Mouse (Mus musculus) stomach, postnatal 0 days (tissue): ENCODE measurements at regions not wholly inside any gene's neighbourhood (a gene's known extent, or its start where the extent isn't known, plus 50 kb on each side); places are given as distances from the start of the nearest gene placed in this dataset.

Experiments
- CTCF ChIP-seq: IDR thresholded peaks from 2 replicates; pipeline ENCODE4 v1.5.1; 2016; ENCODE audit warnings: antibody characterized with exemption, low read depth, mild to moderate bottlenecking, moderate library complexity
- EP300 ChIP-seq: optimal IDR thresholded peaks from 2 replicates; pipeline ENCODE3; 2016; ENCODE audit warnings: antibody characterized with exemption

DNA sequence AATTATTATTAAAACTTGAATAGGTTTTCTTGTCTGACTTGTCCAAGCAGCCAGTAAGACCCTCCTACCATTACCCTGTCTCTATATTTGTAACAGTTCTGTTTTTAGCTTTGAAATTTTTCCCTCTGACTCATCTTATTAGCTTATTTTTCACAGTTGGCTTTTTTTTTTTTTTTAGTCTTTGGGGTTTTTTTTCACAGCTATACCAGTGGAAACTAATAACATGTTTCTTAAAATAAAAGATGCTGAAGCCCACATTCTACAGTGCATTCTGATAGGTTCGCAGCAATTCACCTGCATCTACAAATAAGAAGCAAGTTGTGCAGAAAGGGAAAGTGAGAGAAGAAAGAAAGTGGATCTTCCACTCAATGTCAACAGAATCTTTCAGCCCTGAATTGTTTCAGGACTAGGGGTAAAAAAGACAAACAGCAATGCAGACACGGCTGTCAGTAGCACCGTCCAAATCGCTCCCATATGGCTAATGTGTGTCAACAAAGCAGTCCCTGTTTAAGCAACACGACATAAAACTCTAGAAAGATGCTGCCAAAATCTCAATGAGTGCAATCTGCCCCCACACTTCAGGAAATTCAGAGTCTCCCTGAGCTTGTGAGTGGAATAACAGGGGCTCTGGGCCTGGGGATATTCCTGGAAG lies 277.2 kb downstream of the Car8 start:
- no peak for TF ChIP-seq CTCF
- TF ChIP-seq EP300: no peak
